Mouse (Mus musculus) c-Kit-positive CD71-positive TER-119-negative erythroid progenitor cells, embryonic 14.5 days (primary cell): ENCODE results near the gene Smco2.
A peak's percentile ranks its signal among the peaks of the same experiment; 100 is the strongest.
"Not testable (repeated sequence)": the region's sequence is repeated elsewhere in the genome, so short reads cannot be mapped to it uniquely, and the experiment has no call there.

Source experiments
- DNase-seq: peaks from one replicate; pipeline ENCODE4 v3.0.0-alpha.2; 2013; ENCODE audit warnings: low read depth

Smco2 gene

DNA sequence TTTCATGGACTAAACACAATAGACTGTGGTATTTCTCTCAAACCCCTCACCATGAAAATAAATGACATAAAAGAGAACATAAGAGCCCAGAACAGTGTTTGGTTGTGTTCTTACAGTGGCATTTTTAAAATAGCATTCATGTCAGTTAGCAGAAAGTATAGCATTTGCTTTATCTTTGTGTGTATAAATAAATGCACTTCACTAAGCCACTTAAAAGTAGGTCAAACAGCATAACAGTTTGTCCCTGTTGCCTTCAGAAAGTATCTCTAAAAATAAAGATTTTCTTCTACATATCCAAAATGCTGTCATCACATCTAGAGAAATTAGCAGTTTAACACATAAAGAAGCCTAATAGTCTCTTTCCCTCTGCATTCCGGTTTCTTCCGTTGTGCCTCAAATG, 7.5 kb downstream of the Smco2 start:
- no peak for DNase-seq

DNA sequence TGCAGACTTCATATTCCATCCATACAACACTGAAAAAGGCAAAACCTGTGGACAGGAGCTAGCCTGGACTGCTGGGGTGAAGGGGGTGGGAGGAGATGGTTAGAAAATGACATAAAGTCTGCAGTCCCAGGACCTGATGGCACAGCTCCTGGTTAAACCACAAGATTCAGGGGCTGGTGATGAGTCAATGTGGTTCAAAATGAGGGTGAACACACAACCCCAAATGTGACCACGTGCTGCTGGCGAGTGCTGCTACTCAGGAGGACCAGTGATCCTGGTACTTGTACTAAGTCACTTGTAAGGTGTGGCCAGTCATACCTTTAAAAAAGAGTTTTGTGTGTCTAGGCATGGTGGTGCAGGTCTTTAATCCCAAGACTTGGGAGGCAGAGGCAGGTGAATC, 13.2 kb downstream of the Smco2 start:
- no peak for DNase-seq

DNA sequence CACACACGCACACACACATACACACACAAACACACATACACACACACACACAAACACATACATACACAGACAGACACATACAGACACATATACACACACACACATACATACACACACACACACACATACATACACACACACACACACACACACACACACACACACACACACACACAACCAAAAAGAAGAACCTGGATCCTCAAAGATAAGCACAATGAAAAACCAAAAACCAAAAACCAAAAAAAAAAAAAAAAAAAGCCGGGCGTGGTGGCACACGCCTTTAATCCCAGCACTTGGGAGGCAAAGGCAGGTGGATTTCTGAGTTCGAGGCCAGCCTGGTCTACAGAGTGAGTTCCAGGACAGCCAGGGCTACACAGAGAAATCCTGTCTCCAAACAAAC, 14.5 kb downstream of the Smco2 start:
- DNase-seq = not testable (repeated sequence)

DNA sequence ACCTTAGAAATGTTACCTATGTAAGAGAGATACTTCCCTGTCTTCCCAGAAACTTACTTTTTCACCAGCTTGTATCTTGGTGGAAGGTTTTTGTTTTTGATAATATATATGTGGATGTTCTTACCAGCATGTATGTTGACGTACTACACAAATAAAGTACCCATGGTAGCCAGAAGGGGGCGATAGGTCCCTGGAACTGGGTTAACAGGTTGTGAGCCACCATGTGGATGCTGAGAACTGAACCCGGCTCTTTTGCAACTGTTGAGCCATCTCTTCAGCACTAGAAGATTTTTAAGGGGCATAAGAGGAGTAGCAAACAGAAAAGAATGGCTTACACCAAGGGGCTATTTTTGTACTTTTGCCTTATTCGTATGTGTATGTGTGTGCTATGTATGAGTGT, 15.8 kb downstream of the Smco2 start:
- peak; percentile 37 for DNase-seq

DNA sequence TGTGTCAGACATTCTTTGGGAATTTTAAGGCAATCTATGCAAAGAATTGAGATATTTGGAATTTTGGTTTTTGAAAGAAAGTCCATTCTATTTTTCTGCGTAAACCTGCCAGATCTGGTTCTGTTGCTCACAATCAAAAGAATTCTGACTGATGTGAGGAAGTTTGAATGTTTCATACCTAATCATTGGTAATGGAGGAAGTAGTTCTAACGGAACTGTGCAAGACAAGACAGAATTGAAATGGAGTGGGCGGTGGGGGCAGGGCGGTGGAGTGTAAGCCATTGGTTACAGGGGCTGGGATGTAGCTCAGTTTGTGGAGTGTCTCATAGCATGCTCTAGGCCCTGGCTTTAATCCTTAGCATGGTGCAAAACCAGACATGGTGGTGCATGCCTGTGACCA, 22.1 kb downstream of the Smco2 start:
- DNase-seq = no peak

DNA sequence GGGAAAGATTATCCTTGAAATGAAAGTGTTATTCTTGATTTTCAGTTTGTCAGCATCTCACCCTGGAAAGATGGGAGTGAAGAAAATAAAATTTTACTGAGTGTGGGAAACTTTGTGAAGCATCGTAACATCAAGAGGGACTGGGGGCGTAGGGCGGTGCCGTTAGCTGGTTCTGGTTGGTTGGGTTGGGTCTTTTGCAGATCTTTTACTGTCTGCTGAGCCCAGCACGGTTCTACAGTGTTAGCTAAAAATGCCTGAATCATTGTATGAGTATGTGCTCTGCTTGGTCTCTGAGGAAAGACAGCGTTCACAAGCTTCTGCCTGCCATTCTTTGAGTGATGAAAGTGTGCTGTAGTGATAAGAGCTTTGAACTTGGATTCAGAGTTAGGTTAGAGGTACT, 24.5 kb downstream of the Smco2 start:
- no peak for DNase-seq

DNA sequence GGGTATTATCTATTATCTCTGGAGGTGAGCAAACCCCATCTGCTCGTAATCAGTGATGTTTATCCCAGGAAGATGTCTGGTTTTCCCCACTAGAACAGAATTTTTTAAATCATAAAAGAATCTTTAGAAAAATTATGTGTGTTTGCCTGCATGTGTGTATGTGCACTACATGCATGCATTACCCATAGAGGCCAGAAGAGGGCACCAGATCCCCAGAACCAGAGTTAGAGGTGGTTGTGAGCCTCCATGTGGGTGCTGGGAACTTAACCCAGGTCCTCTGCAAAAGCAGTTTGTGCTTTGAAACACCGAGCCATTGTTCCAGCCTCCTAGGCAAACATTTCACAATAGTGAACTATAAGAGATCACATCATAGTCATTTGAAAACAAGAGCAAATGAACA, 26.9 kb downstream of the Smco2 start:
- DNase-seq = no peak

DNA sequence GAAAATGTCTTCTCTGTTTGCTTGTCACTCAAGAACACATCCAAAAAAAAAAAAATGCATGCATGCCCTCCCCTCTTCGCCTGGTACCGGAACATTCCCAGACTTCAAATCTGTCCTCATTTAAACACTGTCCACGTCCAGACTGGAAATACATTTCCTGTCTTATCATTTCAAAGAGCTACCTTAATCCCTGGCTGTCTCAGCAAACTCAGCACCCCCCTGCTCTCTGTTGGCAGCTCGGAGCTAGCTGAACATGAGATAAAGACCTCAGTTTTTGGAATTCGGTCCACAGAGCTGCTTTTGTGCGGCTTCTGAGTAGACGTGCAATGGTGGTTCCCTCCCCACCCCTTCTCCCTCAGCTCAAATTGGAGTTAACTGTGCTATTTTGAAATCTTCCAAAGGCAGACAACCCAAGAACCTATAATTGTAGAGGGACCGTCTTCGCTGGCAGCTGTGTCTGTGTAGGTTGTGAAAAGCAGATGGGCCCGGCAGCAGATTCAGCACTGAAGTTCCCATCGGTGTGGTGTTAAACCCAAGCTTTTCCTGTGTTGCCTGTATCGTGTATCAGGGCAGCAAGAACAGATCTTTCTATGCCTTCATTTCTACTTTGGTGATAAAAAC, 27.6 kb downstream of the Smco2 start:
- DNase-seq = no peak

DNA sequence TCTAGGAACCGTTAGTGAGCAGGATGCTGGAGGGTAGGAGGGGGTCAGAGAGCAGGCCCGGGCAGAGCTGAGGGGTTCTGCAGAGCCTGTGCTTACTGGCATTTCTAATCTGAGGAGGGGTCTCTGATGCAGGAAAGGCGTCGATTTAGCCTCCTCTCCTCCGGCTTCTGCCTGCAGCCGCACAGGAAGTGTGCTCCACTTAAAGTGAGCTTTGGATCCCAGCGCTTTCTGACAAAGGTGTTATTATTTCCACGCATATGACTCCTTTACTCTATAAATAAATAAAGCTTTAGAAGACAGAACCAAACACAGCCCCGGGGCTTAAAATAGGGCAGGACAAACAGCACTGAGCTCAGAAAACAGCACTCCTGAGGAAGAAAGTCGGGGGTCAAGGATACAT, 29.0 kb downstream of the Smco2 start:
- DNase-seq = no peak

DNA sequence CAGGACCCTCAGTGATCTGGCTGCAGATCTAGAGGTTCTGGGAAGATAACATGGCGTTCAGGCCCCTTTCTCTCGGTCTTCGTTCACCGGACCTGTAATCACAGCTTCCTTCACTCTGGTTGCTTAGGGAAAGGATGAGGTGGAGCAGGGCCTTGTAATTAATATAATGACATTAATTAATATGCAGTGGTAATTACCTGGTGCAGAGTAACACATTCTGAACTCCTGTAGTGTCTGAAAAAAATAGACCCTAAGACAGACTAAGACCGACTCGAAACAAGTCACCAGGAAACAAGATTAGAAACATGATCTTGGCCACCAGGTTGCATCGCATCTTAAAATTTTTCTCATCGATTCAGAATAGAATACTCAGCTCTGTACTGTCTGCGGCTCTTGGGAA, 30.0 kb downstream of the Smco2 start:
- DNase-seq = no peak

DNA sequence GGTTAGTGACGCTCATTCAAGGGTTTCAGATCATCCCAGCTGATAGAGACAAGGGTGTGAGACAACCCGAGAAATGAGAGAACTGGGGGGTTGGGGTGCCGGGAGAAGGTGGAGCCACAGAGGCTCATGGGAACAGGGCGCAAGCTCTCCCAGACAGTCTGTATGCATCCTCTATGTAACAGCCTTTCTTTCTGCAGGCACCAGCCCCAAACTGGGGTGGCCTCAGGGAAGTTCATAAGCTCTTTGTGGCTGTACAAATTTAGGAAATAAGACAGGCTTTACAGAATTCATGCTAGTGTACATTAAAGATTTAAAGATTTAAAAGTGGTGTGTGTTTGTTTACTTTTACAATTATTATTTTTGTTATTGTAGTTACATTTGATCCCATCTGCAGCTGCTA, 30.4 kb downstream of the Smco2 start:
- DNase-seq = no peak

DNA sequence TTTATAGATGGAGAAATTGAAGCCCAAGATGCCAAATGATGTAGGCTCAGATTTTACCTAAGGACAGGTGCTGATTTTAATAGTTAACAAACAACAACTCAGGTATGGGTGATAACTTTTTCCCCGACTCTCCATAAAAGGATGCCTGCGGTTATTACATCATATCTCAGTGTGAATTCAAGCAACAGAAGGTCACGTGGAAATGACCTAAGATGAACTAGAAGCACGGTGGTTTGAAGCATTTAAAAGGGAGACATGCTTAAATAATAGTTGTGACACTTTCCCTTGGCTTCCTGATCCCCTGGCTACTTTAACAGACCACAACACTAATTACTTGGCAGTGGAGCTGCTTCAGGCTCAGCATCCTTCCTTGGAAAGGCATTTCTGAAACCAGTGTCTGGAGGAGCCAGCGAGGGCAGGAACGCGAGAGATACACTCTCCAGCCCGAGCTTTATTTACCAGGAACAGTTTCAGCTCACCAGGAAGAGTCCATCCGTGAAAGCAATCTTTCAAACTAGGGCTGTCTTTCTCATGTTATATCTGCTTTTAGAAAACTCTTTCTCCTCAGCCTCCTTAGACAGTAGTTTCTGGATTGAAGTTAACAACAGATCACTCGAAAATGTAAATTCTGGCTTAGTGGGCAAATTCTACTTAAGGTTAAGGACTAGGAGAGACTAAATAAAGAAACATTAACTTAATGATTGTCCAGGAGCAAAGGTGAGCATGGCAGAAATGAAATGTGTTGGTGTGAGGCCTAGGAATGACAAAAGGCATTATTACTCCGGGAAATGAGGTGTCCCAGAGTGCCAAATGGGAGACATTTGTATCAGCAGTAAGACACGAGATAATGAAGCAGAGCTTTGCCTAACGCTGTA, 32.2 kb downstream of the Smco2 start:
- DNase-seq = no peak

DNA sequence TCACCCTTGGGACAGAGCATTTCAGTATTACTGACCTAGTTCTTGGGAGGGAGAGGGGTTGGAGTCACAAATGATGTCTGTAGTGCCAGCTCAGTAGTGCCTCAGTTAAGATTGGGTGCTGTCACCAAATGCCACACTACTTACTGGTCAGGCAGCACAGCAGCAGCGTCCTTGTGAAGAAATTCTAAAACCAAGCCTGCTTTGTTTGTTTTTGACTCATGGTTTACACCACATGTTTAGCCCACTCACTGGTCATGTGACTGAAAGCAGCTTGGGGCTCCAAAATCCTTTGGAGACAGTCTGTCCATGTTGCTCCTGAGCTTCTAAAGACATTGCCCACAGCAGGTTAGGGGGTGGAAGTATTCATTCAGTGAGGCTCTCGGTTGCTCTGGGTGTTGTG, 33.5 kb downstream of the Smco2 start:
- DNase-seq = no peak

DNA sequence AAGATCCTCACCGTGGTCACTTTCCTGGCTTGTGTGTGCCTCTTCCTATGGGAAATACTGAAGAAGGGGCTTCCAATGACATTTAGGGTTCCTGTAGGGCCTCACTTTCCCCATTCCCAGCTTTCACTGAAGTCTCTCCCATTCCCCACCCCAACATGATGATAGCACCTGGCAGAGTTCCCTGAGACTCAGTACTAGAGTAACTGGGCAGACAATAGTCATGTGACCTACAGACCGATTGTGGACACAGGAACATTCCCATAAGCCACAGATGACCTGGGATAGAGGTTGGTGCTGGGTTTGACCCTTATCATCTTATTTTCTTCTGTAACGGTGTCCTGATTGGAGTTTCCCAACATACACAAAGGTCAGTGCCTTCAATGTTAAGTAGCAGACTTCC, 34.3 kb downstream of the Smco2 start:
- DNase-seq = no peak

DNA sequence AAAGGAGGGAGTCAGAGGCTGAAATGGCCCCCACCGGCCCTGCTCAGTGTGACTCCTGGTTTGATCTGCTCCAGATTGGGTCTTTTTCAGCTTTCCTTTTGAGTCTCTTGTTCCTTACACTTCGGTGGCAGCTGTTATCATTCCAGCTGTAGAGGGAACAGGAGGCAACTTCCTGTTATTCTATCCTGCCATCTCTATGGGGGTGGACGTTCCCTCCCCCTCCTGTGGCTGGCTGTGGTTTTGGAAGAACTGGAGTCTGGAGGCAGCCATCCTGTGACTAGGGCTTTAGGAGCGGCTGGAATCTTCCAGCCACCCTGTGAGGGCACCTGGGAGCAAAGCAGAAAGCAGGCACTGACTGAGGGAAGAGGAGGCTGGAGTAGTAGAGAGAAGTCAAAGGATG, 34.9 kb downstream of the Smco2 start:
- DNase-seq = no peak

DNA sequence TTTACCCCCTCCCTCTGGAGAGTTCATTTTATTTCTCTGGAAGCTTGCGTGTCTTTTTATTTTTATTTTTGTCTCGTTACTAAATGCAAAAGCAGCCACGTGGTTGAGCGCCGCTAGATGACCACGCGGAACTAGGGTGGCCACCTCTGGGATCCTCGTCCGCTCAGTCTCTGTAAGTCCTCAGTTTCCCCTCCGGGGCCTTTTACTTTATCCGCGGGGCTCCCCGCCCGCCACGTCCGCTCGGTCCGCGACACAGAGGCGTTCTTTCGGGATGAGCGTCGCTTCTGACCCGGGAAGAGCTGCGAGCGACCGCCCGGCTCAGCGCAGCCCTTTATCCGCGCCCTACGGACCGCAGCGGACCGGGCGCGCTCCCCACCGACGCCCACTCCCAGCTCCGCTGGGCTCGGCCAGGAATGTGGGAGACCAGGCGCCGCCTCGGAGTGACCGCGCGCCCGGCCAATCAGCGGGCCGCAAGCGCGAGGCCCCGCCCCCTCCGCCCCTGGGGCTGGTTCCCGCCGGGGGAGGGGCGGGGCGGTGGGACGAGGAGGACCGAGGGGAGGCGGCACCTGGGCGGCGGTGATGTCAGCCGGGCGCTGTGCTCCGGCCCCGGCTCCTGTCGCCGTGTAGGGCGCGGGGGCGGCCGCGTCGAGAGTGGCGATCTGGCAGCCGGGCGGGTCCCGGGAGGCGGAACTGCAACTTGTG, 38.2 kb downstream of the Smco2 start, which contains the start of gene Ppfibp1:
Gene Ppfibp1, plus strand, starts transcription at position 530 of the 702 bp plus-strand sequence.
- peak; percentile 80 for DNase-seq

DNA sequence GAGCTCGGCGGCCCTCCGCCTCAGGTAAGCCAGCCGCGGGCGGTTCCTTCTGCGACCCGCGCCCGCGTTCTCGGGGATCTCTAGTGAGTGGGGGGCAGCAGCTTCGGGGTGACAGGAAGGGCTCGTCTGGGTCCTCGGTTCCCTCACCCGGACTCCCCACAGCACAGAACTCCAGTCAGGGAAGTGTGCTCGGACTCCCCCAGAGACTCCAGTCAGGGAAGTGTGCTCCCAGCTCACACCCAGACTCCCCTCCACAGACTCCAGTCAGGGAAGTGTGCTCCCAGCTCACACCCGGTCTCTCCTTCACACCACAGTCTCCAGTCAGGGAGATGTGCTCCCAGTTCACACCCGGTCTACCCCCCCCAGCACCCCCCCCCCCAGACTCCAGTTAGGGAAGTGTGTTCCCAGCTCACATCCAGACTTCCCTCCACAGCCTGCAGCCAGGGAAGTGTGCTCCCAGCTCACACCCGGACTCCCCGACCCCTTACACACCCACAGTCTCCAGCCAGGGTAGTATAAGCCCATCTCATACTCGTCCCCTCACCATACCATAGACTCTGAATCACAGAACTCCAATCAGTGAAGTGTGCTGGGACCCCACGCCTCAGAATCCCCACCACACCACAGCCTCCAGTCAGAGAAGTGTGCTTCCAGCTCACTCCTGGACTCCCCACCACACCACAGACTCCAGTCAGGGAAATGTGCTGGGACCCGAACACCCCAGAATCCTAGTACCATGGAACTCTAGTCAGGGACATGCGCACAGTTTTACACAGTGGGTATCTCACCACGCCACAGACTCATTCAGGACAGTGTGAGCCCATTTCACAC, 39.0 kb downstream of the Smco2 start:
- no peak for DNase-seq

DNA sequence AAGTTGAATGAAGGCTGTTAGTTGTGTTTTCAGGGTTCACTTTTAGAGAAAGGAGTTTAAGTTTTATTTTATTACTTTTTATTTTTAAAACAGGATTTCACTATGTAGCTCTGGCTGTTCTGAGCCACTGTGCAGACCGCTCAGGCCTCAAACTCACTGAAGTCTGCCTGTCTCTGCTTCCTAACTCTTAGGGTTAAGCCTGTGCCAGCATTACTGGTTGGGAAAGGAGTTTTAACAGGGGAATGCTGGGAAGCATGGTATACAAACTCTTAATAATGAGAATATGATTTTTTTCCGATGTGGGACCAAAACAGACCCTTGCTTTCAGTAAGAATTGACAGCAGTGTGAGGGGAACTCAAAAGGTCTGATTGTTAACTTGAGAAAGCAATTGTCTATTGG, 40.3 kb downstream of the Smco2 start:
- no peak for DNase-seq

DNA sequence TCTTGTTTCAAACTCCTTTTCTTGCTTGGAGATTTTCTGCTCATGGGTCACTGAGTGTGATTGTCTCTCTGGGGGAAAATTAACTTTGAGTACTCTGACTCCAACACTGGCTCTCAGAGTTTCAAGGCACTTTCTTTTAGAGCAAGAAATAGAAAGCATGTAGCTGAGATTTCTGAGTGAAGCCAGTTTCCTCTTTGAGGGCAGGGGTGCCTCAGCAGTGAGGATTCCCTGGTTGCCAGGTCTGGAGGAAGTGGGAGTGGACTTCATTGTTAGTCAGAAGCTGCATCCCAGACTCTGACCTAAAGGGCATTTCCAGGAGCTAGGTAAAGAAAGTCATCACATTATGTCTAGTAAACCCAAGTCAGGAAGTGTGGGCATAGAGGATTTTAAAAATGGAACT, 40.7 kb downstream of the Smco2 start:
- DNase-seq = no peak

DNA sequence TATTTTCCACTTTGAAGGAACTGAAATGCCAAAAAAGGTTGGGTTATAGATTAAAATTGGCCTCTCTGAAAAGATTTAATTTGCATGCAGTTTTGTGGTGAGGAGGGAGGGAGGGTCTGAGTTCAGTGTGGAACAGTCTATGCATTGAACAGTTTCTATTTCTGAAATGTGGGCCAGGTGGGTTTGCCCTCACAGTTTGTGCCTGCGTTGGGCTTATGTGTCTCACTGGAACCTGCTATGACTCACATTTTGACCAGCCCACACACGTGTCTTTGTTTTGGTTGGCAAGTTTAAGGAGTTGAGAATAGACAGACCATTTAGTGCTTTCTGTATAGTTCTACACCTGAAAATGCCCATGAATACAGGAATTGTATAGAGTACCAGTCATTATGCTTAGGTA, 44.0 kb downstream of the Smco2 start:
- no peak for DNase-seq

DNA sequence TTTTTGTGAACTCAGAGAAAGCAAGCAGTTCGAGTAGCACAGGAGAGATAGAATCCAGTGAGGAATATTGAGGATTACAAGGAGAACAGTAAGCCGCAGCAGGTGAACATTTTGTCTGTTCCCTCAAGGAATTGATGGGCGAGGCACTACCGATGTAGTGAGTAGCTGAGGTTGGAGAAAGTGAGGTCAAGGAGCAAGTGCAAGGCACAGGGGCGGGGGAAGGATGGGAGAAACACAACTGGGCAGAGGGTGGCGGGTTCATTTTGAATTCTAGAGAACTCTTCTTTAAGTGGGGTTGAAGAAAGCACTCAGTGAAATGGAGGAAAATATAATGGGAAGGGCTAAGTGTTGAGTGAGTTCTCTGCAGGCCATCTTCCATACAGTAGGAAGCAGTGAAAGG, 48.8 kb downstream of the Smco2 start:
- no peak for DNase-seq

DNA sequence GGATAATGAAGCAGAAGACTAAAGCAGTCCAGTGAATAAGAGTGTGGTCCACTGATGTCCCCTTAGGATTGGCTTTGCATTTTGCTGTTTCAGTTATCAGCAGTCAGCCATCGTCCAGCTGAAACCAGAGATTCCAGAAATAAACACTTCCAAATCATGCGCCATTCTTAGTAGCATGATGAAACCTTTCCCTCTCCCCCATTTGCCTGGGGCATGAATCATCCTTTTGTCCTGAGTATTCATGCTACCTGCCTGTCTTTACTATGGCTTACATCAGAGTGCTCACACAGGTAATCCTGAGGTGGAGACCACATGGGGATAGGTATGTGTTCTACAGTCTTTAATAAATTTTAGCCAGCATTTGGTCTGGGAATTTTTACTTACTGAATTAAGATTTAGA, 49.7 kb downstream of the Smco2 start:
- DNase-seq = no peak
